Mouse (Mus musculus) hindbrain, embryonic 14.5 days (tissue): ENCODE measurements around the gene Gm11099. TPM values are rescaled to one million over a fixed set of nuclear protein-coding genes. Genes with fewer than 3 reads are reported as not detected.

ENCODE experiments used
- ATAC-seq: fragments of 200-750 bp; cut with Nextera tagmentation; 2 replicates; pipeline ENCODE4 v1.8.0; 2017; ENCODE audit warnings: moderate number of reproducible peaks, mild to moderate bottlenecking, moderate TSS enrichment, moderate library complexity; ENCODE audit not compliant: low FRiP score
- DNase-seq: peaks from one replicate; pipeline ENCODE4 v3.0.0-alpha.2; 2015; ENCODE audit warnings: low spot score
- H3K27ac ChIP-seq: fragments of 300-500 bp; sonication (generic); 2 replicates; pipeline ENCODE4 v1.5.1; 2014; ENCODE audit warnings: mild to moderate bottlenecking, moderate library complexity
- H3K27me3 ChIP-seq: fragments of 300-500 bp; sonication (generic); 2 replicates; pipeline ENCODE4 v1.6.1; 2014; ENCODE audit warnings: mild to moderate bottlenecking, low read length, mixed read lengths; ENCODE audit not compliant: control insufficient read depth, insufficient read depth
- H3K36me3 ChIP-seq: fragments of 300-500 bp; sonication (generic); replicated peaks from 2 replicates; pipeline ENCODE4 v1.6.1; 2014; ENCODE audit not compliant: control insufficient read depth, insufficient read depth
- H3K4me1 ChIP-seq: fragments of 300-500 bp; sonication (generic); replicated peaks from 2 replicates; pipeline ENCODE4 v1.6.1; 2014; ENCODE audit warnings: antibody characterized with exemption, low read length, mixed read lengths; ENCODE audit not compliant: control insufficient read depth, insufficient read depth
- H3K4me2 ChIP-seq: fragments of 300-500 bp; sonication (generic); replicated peaks from 2 replicates; pipeline ENCODE4 v1.6.1; 2014; ENCODE audit warnings: mild to moderate bottlenecking, moderate library complexity
- H3K4me3 ChIP-seq: fragments of 300-500 bp; sonication (generic); replicated peaks from 2 replicates; pipeline ENCODE4 v1.5.1; 2014; ENCODE audit warnings: mild to moderate bottlenecking, low read length
- H3K9ac ChIP-seq: fragments of 300-500 bp; sonication (generic); 2 replicates; pipeline ENCODE4 v1.6.1; 2014
- H3K9me3 ChIP-seq: fragments of 300-500 bp; sonication (generic); 2 replicates; pipeline ENCODE4 v1.6.1; 2016; ENCODE audit warnings: low read length; ENCODE audit not compliant: control insufficient read depth
- whole genome bisulfite sequencing: fragments of 180-500 bp; shearing (Covaris S2); extraction: QIAGEN DNeasy Blood & Tissue Kit; methylation state at CpG from one replicate; pipeline ENCODE4 v1.1.7; 2014; 5-methylcytosine and 5-hydroxymethylcytosine counted together
- polyA plus RNA-seq: library from polyadenylated mRNA; unstranded; fragments of >200 nt; fragmentation: Nextera tagmentation; extraction: Ambion mirVana; gene quantifications from 2 replicates; pipeline ENCODE4 v1.2.1, GENCODE M21; 2014

The Gm11099 gene
- not detected in 2 replicates for polyA plus RNA-seq

DNA sequence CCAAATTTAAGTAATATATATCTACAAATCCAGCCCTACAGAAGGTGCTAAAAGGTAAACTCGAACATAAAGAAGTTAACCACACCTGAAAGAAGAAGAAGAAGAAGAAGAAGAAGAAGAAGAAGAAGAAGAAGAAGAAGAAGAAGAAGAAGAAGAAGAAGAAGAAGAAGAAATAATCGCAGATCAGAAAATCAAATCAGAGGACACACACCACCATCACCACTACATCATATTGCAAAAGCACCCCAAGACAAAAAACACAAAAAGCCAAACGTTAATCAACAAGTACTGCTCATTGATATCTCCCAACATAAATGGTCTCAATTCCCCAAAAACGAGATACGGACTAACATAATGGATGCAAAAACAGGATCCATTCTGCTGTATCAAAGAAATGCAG lies at the start of gene Gm11099:
Gene Gm11099, plus strand, starts transcription at position 301 of the 400 bp plus-strand sequence.
- DNase-seq (no peak), ATAC-seq (no peak)
- WGBS, result 86% methylated on average over 5 of the region's 5 CpGs
- H3K27ac ChIP-seq, result no peak within 1 kb of the TSS
- H3K9ac ChIP-seq, result no peak within 1 kb of the TSS
- no peak within 1 kb of the TSS for H3K4me3 ChIP-seq
- H3K4me1 ChIP-seq, result no peaks in the 10 kb centered on the region
- H3K27me3 ChIP-seq, result no peaks in the 10 kb centered on the region
- H3K4me2 ChIP-seq, result no peak within 1 kb of the TSS
- no peaks in the 10 kb centered on the region for H3K9me3 ChIP-seq
- H3K36me3 ChIP-seq, result no peaks in the 10 kb centered on the region

DNA sequence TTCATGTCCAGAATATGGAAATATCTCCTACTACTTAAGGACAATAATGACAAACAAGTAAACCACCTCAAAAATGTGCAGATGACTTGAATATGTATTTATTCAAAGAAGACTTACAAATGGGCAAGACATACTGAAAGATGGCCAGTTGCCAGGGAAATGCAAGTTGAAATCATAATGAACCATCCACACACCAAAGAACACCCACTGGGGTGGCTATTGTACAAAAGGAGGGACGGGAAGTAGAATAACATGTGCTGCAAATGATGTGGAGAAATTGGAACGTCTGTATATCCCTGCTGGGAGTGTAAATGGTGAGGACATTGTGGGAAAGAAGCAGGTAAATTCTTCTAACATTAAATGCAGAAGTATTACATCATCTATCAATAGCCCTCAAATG lies 46.3 kb upstream of the Gm11099 start:
- ATAC-seq (no peak), DNase-seq (no peak)
- no peak overlapping the region for H3K4me2 ChIP-seq
- no peaks in the 10 kb centered on the region for H3K4me1 ChIP-seq
- no peak overlapping the region for H3K4me3 ChIP-seq
- H3K9me3 ChIP-seq, result no peaks in the 10 kb centered on the region
- H3K27ac ChIP-seq, result no peak overlapping the region
- no peak overlapping the region for H3K9ac ChIP-seq
- H3K27me3 ChIP-seq, result no peaks in the 10 kb centered on the region
- H3K36me3 ChIP-seq, result no peaks in the 10 kb centered on the region
- WGBS, result 21% methylated on average over 2 of the region's 2 CpGs

DNA sequence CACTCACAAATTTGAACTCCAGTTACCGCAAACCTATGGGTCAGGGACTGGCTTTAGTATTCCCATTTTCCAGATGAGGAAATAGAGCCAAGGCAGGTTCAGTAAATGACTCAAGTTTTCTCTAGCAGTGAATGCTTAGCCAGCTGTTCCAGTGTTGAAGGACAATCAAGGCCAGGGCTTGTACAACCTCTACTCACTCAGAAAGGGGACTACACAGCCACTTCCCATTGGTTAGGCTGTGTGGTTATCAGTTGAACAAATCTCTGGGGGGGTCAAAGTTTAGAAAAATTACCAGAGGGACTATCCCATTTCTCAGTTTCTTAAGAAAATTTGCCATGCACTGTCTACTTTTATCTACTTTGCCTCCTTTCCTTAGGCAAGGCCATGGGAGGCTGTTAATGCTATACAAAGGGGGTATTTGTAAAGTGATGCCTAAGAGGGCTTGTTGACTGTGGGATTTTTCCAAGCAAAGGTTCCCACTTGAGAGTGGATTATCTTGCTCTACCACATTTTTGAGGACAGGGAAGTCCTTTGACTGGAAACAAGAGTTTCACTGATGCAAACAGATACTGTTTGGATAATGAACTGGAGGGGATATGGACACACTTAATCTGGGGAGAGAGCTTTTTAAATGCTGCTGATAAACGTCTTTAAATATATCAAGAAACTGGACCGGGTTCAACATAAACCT lies 30.2 kb upstream of the Gm11099 start:
- DNase-seq (no peak), ATAC-seq (no peak)
- no peak overlapping the region for H3K27ac ChIP-seq
- H3K9ac ChIP-seq, result no peak overlapping the region
- 87% methylated on average over 3 of the region's 3 CpGs for WGBS
- H3K9me3 ChIP-seq, result no peaks in the 10 kb centered on the region
- H3K4me1 ChIP-seq, result no peaks in the 10 kb centered on the region
- H3K4me2 ChIP-seq, result no peak overlapping the region
- no peaks in the 10 kb centered on the region for H3K36me3 ChIP-seq
- H3K27me3 ChIP-seq, result no peaks in the 10 kb centered on the region
- H3K4me3 ChIP-seq, result no peak overlapping the region

DNA sequence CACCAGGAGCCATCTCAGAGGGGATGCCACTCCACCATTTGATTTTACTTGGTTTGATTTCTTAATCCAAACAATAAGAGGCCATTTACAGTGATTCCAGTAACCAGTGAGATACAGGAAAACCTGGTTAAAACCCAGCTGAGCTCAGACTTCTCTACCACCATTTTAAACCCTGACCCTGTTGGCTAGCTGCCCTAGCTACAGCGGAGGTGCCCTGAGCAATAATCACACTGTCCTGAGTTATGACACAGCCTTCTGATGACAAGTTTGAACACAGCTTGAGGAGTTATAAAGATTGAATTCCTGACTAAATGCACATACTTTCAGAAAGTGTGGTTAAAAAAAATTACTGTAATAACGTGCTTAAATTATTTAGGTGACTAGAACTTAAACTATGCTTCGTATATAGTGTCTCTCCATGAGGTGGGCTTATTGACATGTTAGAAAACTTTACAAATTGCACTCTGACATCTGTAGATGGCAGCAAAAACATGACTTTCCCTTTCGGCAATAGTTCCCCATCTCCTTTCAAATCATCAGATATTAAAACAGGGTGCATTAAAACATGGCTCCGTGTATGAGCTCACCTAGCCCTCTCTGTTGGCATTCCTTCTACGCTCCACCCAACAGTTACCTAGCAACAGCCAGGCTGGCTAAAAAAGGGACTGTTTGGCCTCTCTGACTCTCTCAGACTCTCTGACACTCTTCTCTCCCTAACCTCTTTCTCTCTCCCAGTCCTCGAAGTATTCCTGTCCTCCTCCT lies 29.1 kb upstream of the Gm11099 start:
- Histone ChIP-seq H3K36me3 (no peaks in the 10 kb centered on the region), H3K9ac (no peak overlapping the region), H3K4me2 (no peak overlapping the region), H3K4me1 (no peaks in the 10 kb centered on the region), H3K9me3 (no peaks in the 10 kb centered on the region), H3K4me3 (no peak overlapping the region), H3K27me3 (no peaks in the 10 kb centered on the region), H3K27ac (no peak overlapping the region)
- peak; percentile 37 for DNase-seq
- ATAC-seq, result no peak
- WGBS, result 61% methylated on average over 7 of the region's 7 CpGs

DNA sequence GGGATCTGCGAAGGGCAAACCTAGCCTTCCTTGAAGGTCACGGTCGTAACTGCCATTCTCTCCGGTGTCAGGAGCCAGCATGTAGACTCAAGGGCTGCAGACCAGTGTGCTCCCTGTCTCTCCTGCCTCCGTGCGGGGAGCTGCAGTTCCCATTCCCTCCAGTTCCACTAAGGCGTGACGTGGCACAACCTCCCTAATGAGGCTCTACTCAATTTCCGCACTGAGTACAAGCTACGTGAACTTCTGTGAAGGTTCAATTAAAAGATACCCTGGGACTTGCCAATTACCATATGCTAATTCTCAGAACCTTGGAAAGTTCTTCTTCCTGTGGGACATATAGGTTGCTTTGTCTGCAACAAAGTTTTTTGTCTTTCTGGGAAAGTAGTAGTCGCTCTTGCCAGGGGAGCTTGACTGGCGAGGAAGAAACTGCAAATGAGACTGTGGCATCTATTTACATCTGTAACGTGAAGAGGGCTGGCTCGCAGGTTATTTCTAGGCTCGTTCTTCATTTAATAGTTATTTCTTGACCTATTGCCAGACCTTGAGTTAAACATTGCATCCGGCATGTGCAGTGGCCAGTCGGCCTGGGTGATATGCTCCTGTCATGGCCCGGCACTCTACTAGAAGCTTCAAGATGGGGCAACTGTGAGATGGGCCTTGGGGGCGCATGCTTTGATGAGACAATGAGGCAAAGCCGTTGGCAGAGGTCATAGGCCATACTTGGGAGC lies 26.8 kb upstream of the Gm11099 start:
- H3K9ac ChIP-seq, result no peak overlapping the region
- no peak overlapping the region for H3K27ac ChIP-seq
- no peaks in the 10 kb centered on the region for H3K27me3 ChIP-seq
- H3K4me1 ChIP-seq, result no peaks in the 10 kb centered on the region
- DNase-seq (no peak), ATAC-seq (no peak)
- H3K4me2 ChIP-seq, result no peak overlapping the region
- no peak overlapping the region for H3K4me3 ChIP-seq
- WGBS, result 91% methylated on average over 20 of the region's 20 CpGs
- no peaks in the 10 kb centered on the region for H3K36me3 ChIP-seq
- no peaks in the 10 kb centered on the region for H3K9me3 ChIP-seq

DNA sequence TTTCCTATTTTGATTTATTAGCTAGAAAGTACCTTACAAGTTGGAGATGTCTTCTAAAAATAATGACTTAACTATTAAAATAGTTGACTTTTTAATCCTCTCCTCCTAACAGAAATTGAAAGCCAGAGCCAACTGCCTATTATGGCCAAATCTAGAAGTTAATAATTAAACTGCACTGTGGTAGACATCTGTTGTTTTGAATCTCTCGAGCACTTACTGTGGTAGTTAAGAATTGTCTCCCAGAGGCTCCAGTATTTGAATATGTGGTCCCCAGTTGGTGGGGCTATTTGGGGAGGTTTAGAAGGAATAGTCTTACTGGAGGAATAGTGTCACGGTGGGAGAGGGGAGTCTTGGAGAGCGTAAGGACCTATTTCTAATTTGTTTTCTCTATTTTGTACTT lies 18.2 kb upstream of the Gm11099 start:
- Histone ChIP-seq H3K27ac (no peak overlapping the region), H3K27me3 (no peaks in the 10 kb centered on the region), H3K9me3 (no peaks in the 10 kb centered on the region), H3K9ac (no peak overlapping the region), H3K4me2 (no peak overlapping the region), H3K36me3 (no peaks in the 10 kb centered on the region), H3K4me1 (no peaks in the 10 kb centered on the region), H3K4me3 (no peak overlapping the region)
- no peak for ATAC-seq
- no peak for DNase-seq
- 76% methylated on average over 3 of the region's 3 CpGs for WGBS

DNA sequence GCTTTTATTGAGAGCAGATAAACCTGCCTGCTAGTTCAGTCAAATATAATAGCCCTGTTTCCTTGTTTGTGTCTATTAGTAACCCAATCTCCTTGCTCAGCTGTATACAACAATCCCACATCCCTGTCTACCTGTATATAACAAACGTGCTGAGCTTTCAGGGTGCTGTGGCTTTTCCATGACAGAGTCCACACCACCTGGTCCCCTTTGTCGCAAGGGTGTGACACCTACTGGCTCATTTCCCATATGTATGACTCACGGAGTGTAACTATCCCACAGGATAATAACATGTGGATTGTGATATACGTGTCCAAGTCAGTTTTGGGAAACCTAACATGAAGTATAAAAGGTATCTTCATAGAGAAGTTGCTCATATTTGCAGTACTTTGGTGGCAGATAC lies 16.8 kb upstream of the Gm11099 start:
- DNase-seq, result no peak
- no peak for ATAC-seq
- Histone ChIP-seq H3K9me3 (no peaks in the 10 kb centered on the region), H3K4me3 (no peak overlapping the region), H3K4me2 (no peak overlapping the region), H3K9ac (no peak overlapping the region), H3K4me1 (no peaks in the 10 kb centered on the region), H3K36me3 (no peaks in the 10 kb centered on the region), H3K27ac (no peak overlapping the region), H3K27me3 (no peaks in the 10 kb centered on the region)
- WGBS, result 94% methylated on average over 4 of the region's 4 CpGs

DNA sequence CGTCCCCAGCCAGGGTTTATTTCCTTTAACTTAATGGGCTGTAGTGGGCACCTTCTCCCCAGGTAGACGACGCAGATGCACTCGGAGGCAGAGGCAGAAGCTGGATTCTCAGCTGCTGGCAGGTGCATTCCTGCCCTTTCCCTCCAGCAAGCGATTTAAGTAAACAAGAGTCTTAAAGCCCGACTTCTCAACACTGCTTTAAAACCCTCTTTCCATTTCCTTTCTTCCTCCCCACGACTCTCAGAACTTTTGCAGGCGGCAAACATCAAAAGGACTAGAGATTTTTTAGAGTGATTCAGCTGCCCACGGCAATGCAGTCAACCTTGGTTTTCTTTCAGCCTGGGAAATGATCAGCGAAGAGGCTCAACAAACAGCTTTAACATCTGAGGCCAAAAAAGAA lies 14.7 kb upstream of the Gm11099 start:
- no peaks in the 10 kb centered on the region for H3K27me3 ChIP-seq
- DNase-seq, result no peak
- WGBS, result 40% methylated on average over 10 of the region's 10 CpGs
- H3K27ac ChIP-seq, result no peak overlapping the region
- no peaks in the 10 kb centered on the region for H3K36me3 ChIP-seq
- ATAC-seq, result no peak
- H3K9me3 ChIP-seq, result no peaks in the 10 kb centered on the region
- no peak overlapping the region for H3K9ac ChIP-seq
- no peaks in the 10 kb centered on the region for H3K4me1 ChIP-seq
- H3K4me3 ChIP-seq, result no peak overlapping the region
- H3K4me2 ChIP-seq, result no peak overlapping the region

DNA sequence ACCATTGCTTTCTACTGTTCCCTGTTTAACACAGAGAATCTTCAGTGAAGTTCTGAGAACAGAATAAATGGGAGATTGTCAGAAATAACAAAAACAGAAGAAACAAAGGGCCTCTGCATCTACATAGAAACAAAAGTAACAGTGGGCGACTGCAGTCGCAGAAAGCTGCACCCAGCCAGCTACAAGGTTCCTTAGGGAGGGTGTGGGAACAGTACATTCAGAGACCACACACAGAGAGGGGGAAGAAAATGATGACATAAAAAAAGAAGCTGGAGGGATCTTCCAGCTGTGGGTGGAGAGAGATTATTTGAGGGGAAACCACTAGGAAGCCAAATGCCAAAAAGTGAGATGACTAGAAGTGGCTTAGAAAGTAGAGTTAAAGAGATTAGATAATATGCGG lies 20.6 kb downstream of the Gm11099 start:
- DNase-seq (no peak), ATAC-seq (no peak)
- Histone ChIP-seq H3K27me3 (no peaks in the 10 kb centered on the region), H3K9ac (no peak overlapping the region), H3K9me3 (no peaks in the 10 kb centered on the region), H3K4me3 (no peak overlapping the region), H3K36me3 (no peaks in the 10 kb centered on the region), H3K4me2 (no peak overlapping the region), H3K4me1 (no peaks in the 10 kb centered on the region), H3K27ac (no peak overlapping the region)
- WGBS, result 38% methylated on average over 3 of the region's 3 CpGs
